Mouse (Mus musculus): ENCODE results near the gene Cbx7. TPM values are rescaled to one million over a fixed set of nuclear protein-coding genes. Genes with fewer than 3 reads are reported as not detected.

Gene Cbx7
- polyA plus RNA-seq, 1 experiment from 2014 or later, result 5.7 TPM

DNA sequence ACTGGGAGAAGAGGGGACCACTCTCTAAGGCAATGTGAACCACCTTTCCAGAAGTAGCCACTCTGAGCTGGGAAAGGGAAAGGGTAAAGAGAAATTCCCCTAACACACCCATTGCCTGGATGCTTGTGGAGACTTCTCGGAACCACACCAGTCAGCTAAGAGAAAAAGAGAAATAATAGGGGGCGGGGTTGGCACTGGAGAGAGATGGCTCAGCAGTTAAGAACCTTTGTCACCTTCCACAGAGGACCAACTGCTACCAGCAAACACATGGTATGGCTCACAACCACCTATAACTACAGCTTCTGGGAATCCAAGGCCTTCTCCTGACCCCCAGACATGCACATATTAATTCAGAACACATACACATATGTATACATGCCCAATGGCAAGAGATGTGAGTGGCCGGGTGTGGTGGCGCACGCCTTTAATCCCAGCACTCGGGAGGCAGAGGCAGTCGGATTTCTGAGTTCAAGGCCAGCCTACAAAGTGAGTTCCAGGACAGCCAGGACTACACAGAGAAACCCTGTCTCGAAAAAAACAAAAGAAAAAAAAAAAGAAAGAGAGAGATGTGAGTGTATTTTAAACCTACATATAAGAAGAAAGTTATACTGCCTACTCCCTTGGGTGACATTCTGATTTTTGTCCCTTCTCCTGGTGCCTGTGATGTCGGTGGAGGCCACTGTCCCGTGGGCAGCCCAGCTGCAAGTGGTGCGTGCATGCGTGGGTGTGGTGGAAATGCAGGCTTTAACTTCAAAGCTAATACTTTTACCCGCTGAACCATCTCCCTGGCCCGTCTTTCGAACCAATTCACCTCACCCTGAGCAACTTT lies 77.7 kb downstream of the Cbx7 start:
- Histone ChIP-seq H3K36me3 (ENCODE audit: control insufficient read depth, insufficient read depth, low read length) (no peaks in the 10 kb centered on the region), H3K4me3 (replicated peaks; ENCODE audit: low read length) (peak overlapping the region; percentile 60), H3K4me2 (ENCODE audit: low read depth, low read length) (peak overlapping the region; percentile 64), H3K27ac (ENCODE audit: low read length) (no peak overlapping the region), H3K9me3 (replicated peaks; ENCODE audit: control insufficient read depth, low read length) (no peaks in the 10 kb centered on the region), H3K9ac (ENCODE audit: low read length) (peak overlapping the region; percentile 78; the same call in 1 of the 2 replicates), H3K27me3 (ENCODE audit: control insufficient read depth, insufficient read depth, low read length) (no peaks in the 10 kb centered on the region), H3K4me1 (ENCODE audit: control insufficient read depth, insufficient read depth, low read length) (peaks cover 8% of the 10 kb centered on the region)
- ATAC-seq (ENCODE audit: insufficient read depth, low FRiP score), result no peak
- WGBS, result 76% methylated on average over 15 of the region's 15 CpGs

DNA sequence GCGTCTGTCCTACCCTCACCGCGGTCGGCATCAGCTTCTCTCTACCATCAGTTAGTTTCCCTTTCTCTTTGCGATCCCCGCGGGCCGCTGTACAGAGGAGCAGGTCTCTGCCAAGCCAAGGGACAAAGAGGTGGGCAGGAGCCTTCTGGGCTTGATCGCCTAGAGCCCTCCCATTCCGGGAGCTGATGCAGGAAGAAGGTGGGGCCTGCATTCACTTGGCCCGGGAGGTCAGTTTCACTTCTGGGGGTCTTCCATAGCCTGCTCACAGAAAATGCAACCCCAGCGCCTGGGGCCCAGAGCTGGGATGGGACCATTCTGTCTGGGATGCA lies 78.7 kb downstream of the Cbx7 start:
- 3% methylated on average over 12 of the region's 12 CpGs for WGBS
- peak overlapping the region; percentile 64 for H3K4me2 ChIP-seq (ENCODE audit: low read depth, low read length)
- no peaks in the 10 kb centered on the region for H3K27me3 ChIP-seq (ENCODE audit: control insufficient read depth, insufficient read depth, low read length)
- peaks cover 8% of the 10 kb centered on the region for H3K4me1 ChIP-seq (ENCODE audit: control insufficient read depth, insufficient read depth, low read length)
- ATAC-seq (ENCODE audit: insufficient read depth, low FRiP score), result peak; percentile 81
- H3K9me3 ChIP-seq (replicated peaks; ENCODE audit: control insufficient read depth, low read length), result no peaks in the 10 kb centered on the region
- peak overlapping the region; percentile 78 for H3K9ac ChIP-seq (ENCODE audit: low read length)
- no peaks in the 10 kb centered on the region for H3K36me3 ChIP-seq (ENCODE audit: control insufficient read depth, insufficient read depth, low read length)
- peak overlapping the region; percentile 60 for H3K4me3 ChIP-seq (replicated peaks; ENCODE audit: low read length)
- H3K27ac ChIP-seq (ENCODE audit: low read length), result peak overlapping the region; percentile 87

DNA sequence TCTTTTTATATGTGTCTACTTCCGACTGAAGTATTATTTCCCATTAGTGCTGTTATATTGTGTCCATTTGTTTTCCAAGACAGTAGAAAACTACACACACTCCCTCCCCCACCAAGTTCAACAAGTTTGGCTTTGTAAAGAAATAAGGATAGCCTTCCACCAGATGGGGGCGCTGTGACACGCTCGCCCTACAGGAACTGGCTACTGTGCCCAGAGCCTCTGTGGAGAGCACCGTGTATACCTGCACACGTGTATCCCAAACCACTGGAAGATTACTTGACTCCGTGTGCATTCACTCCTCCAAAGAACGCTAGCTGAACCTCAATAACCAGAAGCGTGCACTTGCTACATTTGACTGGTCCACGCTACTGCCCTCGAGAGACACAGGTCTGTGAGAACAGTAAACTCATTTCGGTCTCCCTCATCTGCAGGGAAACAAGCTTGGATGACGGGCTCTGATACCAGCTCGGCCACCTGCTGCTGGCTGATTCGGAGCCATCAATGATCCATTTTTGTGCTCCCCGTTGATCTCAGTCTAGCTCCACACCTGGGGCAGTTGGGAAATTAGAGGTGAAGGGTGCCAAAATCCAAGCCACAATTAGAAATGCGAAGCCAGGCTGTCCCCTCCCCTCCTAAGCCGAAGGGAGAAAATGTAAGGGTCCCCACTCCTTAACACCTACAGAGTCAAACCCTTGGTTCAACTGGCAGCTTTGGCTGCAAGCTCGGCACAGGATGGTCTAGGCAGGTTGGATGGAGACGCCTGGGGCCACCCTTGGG lies 79.3 kb downstream of the Cbx7 start, which contains the start of gene Apobec3:
Gene Apobec3 (plus strand): TSS at position 224 of the 777 bp plus-strand sequence.
- Histone ChIP-seq H3K27ac (ENCODE audit: low read length) (peak within 1 kb of the TSS; percentile 87), H3K4me3 (replicated peaks; ENCODE audit: low read length) (peak within 1 kb of the TSS; percentile 60), H3K27me3 (ENCODE audit: control insufficient read depth, insufficient read depth, low read length) (no peaks in the 10 kb centered on the region), H3K9me3 (replicated peaks; ENCODE audit: control insufficient read depth, low read length) (no peaks in the 10 kb centered on the region), H3K36me3 (ENCODE audit: control insufficient read depth, insufficient read depth, low read length) (no peaks in the 10 kb centered on the region), H3K4me2 (ENCODE audit: low read depth, low read length) (peak within 1 kb of the TSS; percentile 64), H3K9ac (ENCODE audit: low read length) (peak within 1 kb of the TSS; percentile 78), H3K4me1 (ENCODE audit: control insufficient read depth, insufficient read depth, low read length) (peaks cover 8% of the 10 kb centered on the region)
- peak; percentile 76 for ATAC-seq (ENCODE audit: insufficient read depth, low FRiP score)
- 3% methylated on average over 20 of the region's 20 CpGs for WGBS

DNA sequence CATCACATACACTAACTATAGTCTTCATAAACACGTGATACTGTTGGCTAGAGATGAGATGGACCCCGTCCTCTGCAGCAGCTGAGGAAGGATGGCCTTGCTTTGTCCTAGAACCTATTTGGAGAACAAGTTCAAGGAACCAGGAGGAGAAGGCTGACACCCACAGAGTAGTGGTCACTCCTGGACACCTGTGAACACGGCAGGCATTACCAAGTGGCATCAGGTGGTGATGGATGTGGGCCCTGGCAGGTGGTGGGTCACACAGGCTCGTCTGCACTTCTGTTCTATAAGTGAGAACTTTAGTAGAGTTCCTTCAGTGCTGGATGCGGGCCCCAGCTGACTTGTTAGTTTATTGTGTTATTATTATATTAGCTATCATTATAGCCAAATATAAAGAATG lies 86.1 kb downstream of the Cbx7 start:
- Histone ChIP-seq H3K4me2 (ENCODE audit: low read depth, low read length) (no peak overlapping the region), H3K4me1 (ENCODE audit: control insufficient read depth, insufficient read depth, low read length) (peaks cover 10% of the 10 kb centered on the region), H3K36me3 (ENCODE audit: control insufficient read depth, insufficient read depth, low read length) (no peaks in the 10 kb centered on the region), H3K27ac (ENCODE audit: low read length) (no peak overlapping the region), H3K9ac (ENCODE audit: low read length) (no peak overlapping the region), H3K27me3 (ENCODE audit: control insufficient read depth, insufficient read depth, low read length) (no peaks in the 10 kb centered on the region), H3K4me3 (replicated peaks; ENCODE audit: low read length) (no peak overlapping the region), H3K9me3 (replicated peaks; ENCODE audit: control insufficient read depth, low read length) (no peaks in the 10 kb centered on the region)
- no peak for ATAC-seq (ENCODE audit: insufficient read depth, low FRiP score)
- 58% methylated on average over 5 of the region's 5 CpGs for WGBS

DNA sequence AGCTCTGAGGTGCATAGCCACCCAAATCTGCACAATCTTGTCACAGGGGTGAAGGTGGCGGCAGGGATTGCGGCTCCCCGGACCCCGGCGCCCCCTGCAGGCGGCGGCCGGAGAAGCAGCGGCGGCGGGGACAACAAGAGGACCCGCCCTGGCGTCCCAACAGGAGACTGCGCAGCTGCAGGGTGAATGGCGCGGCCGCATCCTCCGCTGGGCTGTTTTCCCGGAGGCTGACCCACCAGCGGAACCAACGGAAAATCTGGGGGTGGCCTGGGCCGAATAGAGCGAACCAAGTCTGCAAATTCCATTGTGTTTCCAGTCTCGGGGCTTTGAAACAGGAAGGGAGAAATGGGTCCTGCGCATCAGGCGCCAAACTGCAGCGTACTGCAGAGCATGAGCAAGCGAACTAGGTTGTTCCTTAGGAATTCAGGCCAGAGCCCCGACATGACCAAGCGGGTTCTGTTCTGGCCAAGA lies 87.5 kb downstream of the Cbx7 start:
- Histone ChIP-seq H3K4me2 (ENCODE audit: low read depth, low read length) (peak overlapping the region; percentile 57), H3K4me3 (replicated peaks; ENCODE audit: low read length) (peak overlapping the region; percentile 50), H3K27me3 (ENCODE audit: control insufficient read depth, insufficient read depth, low read length) (no peaks in the 10 kb centered on the region), H3K9me3 (replicated peaks; ENCODE audit: control insufficient read depth, low read length) (no peaks in the 10 kb centered on the region), H3K9ac (ENCODE audit: low read length) (peak overlapping the region; percentile 64), H3K36me3 (ENCODE audit: control insufficient read depth, insufficient read depth, low read length) (no peaks in the 10 kb centered on the region), H3K27ac (ENCODE audit: low read length) (peak overlapping the region; percentile 80), H3K4me1 (ENCODE audit: control insufficient read depth, insufficient read depth, low read length) (peaks cover 21% of the 10 kb centered on the region)
- ATAC-seq (ENCODE audit: insufficient read depth, low FRiP score), result peak; percentile 82
- WGBS, result under 1% methylated on average over 30 of the region's 30 CpGs

DNA sequence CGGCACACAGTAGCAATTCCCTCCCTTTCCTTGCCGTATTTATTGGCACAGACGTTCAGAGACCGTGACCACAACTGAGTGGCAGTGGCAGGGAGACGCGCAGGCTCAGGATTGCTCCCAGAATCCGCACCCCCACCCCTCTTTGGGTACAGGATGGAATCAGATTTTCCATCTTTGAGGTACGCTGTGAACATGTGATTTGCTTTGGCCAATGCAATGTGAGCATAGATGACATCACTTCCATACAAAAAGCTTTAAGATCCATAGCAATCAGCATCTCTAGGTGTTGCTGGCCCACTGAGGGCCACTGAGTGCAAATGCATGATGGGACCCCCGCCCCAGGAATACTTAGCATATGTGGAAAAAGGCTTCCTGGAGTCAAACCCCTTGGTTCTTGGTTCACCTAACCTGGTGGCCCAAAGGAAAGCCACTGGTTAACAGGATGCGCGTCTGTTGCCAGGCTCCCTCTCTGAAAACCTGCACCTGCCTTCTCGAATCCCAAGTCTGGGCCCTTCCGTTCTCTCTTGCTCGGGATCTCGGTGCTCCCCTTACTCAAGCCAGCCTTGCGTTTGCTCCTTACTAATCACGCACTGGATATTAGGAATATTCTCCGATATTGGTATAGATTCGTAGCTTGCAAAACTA lies 88.2 kb downstream of the Cbx7 start:
- ATAC-seq (ENCODE audit: insufficient read depth, low FRiP score), result no peak

DNA sequence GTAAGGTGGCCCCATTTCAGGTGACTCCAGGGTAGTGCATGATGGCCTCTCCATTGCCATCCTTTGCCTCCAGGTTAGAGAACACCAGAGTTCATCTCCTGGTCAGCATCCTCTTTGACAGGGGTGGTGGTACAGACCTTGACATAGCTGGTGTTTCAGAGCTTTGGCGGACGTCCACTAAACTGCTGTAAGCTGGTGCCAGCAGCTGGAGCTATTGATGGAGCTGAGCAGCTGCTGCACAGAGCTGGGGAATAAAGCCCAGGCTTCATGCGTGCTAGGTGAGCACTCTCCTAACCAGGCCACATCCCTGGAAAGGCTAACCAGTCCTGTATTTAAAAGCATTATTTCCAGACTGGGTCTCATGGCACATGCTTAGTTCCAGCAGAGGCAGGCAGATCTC lies 90.4 kb downstream of the Cbx7 start:
- Histone ChIP-seq H3K27me3 (ENCODE audit: control insufficient read depth, insufficient read depth, low read length) (no peaks in the 10 kb centered on the region), H3K4me1 (ENCODE audit: control insufficient read depth, insufficient read depth, low read length) (peaks cover 21% of the 10 kb centered on the region), H3K36me3 (ENCODE audit: control insufficient read depth, insufficient read depth, low read length) (no peaks in the 10 kb centered on the region), H3K9ac (ENCODE audit: low read length) (no peak overlapping the region), H3K4me2 (ENCODE audit: low read depth, low read length) (no peak overlapping the region), H3K9me3 (replicated peaks; ENCODE audit: control insufficient read depth, low read length) (no peaks in the 10 kb centered on the region), H3K27ac (ENCODE audit: low read length) (no peak overlapping the region), H3K4me3 (replicated peaks; ENCODE audit: low read length) (no peak overlapping the region)
- no peak for ATAC-seq (ENCODE audit: insufficient read depth, low FRiP score)
- 80% methylated on average over 3 of the region's 3 CpGs for WGBS

More for the DNA sequence above, 88.2 kb downstream of the Cbx7 start:
- Histone ChIP-seq H3K4me2 (ENCODE audit: low read depth, low read length) (peak overlapping the region; percentile 57), H3K4me3 (replicated peaks; ENCODE audit: low read length) (peak overlapping the region; percentile 50), H3K4me1 (ENCODE audit: control insufficient read depth, insufficient read depth, low read length) (peaks cover 21% of the 10 kb centered on the region), H3K27ac (ENCODE audit: low read length) (no peak overlapping the region), H3K9ac (ENCODE audit: low read length) (peak overlapping the region; percentile 45), H3K9me3 (replicated peaks; ENCODE audit: control insufficient read depth, low read length) (no peaks in the 10 kb centered on the region), H3K27me3 (ENCODE audit: control insufficient read depth, insufficient read depth, low read length) (no peaks in the 10 kb centered on the region), H3K36me3 (ENCODE audit: control insufficient read depth, insufficient read depth, low read length) (no peaks in the 10 kb centered on the region)
- WGBS, result 29% methylated on average over 19 of the region's 19 CpGs

DNA sequence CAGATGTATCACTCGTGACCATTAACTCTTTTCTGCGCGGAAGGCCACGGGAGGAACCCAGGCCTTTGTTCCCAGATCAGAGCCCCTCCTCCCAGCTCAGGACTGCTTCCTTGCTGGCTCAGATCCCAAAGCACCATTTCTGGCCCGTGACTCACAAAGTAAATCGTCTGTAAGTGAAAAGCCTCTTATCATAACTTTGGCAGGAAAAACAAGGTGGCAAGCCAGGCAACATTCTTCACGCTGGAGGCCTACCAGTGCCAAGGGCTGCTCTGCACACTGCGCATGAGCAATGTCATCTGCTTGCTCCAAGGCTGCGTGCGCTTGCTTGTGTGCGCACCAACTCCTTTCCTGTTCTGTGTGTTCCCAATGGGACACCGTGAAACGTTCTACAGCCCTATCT lies 91.6 kb downstream of the Cbx7 start:
- Histone ChIP-seq H3K9me3 (replicated peaks; ENCODE audit: control insufficient read depth, low read length) (no peaks in the 10 kb centered on the region), H3K9ac (ENCODE audit: low read length) (peak overlapping the region; percentile 41), H3K27me3 (ENCODE audit: control insufficient read depth, insufficient read depth, low read length) (no peaks in the 10 kb centered on the region), H3K4me2 (ENCODE audit: low read depth, low read length) (peak overlapping the region; percentile 45), H3K4me3 (replicated peaks; ENCODE audit: low read length) (0 out of 2 replicates have a peak overlapping the region, but pooled peaks have one; percentile 1), H3K36me3 (ENCODE audit: control insufficient read depth, insufficient read depth, low read length) (no peaks in the 10 kb centered on the region), H3K27ac (ENCODE audit: low read length) (peak overlapping the region; percentile 96), H3K4me1 (ENCODE audit: control insufficient read depth, insufficient read depth, low read length) (peaks cover 21% of the 10 kb centered on the region)
- WGBS, result 16% methylated on average over 13 of the region's 13 CpGs
- peak; percentile 92 for ATAC-seq (ENCODE audit: insufficient read depth, low FRiP score)

Measured in stomach, embryonic 16.5 days (tissue).